Mouse (Mus musculus) embryonic facial prominence, embryonic 15.5 days (tissue): ENCODE data around the gene Pim3. TPM values are rescaled to one million over a fixed set of nuclear protein-coding genes. Genes with fewer than 3 reads are reported as not detected.

Source experiments
- ATAC-seq: fragments of 200-750 bp; cut with Nextera tagmentation; 2 replicates; pipeline ENCODE4 v1.8.0; 2017; ENCODE audit warnings: low read depth, moderate TSS enrichment; ENCODE audit not compliant: insufficient number of reproducible peaks, low FRiP score, low TSS enrichment
- H3K27ac ChIP-seq: fragments of 300-500 bp; sonication (generic); replicated peaks from 2 replicates; pipeline ENCODE4 v1.5.1; 2015; ENCODE audit warnings: mild to moderate bottlenecking, inconsistent platforms
- H3K27me3 ChIP-seq: fragments of 300-500 bp; sonication (generic); 2 replicates; pipeline ENCODE4 v1.6.1; 2015; ENCODE audit warnings: inconsistent platforms
- H3K36me3 ChIP-seq: fragments of 300-500 bp; sonication (generic); 2 replicates; pipeline ENCODE4 v1.6.1; 2015; ENCODE audit warnings: mild to moderate bottlenecking, inconsistent platforms
- H3K4me1 ChIP-seq: fragments of 300-500 bp; sonication (generic); 2 replicates; pipeline ENCODE4 v1.6.1; 2015; ENCODE audit warnings: inconsistent platforms
- H3K4me2 ChIP-seq: fragments of 300-500 bp; sonication (generic); replicated peaks from 2 replicates; pipeline ENCODE4 v1.6.1; 2015; ENCODE audit warnings: mild to moderate bottlenecking, inconsistent platforms
- H3K4me3 ChIP-seq: fragments of 300-500 bp; sonication (generic); replicated peaks from 2 replicates; pipeline ENCODE4 v1.5.1; 2015; ENCODE audit warnings: mild to moderate bottlenecking, inconsistent platforms
- H3K9ac ChIP-seq: fragments of 300-500 bp; sonication (generic); 2 replicates; pipeline ENCODE4 v1.6.1; 2015; ENCODE audit warnings: inconsistent platforms
- H3K9me3 ChIP-seq: fragments of 300-500 bp; sonication (generic); replicated peaks from 2 replicates; pipeline ENCODE4 v1.6.1; 2016; ENCODE audit warnings: inconsistent platforms
- WGBS: fragments of 180-500 bp; shearing (Covaris S2); methylation state at CpG from one replicate; pipeline ENCODE4 v1.1.7; 2015; 5-methylcytosine and 5-hydroxymethylcytosine counted together
- polyA plus RNA-seq: library from polyadenylated mRNA; unstranded; fragments of >200 nt; fragmentation: Nextera tagmentation; extraction: Ambion mirVana; gene quantifications from 2 replicates; pipeline ENCODE4 v1.2.1, GENCODE M21; 2015

Pim3 gene
- polyA plus RNA-seq, 1 experiment from 2014 or later = 64.8 TPM

GRCm38 (mm10) chr15:88851076-88851475 is 10.9 kb upstream of the Pim3 start:
- H3K9ac ChIP-seq = no peak overlapping the region
- H3K36me3 ChIP-seq = no peaks in the 10 kb centered on the region
- no peak overlapping the region for H3K4me3 ChIP-seq
- WGBS = 30% methylated on average over 3 of the region's 3 CpGs
- 0 out of 2 replicates have a peak overlapping the region, but pooled peaks have one; percentile 51 for H3K27ac ChIP-seq
- no peak overlapping the region for H3K4me2 ChIP-seq
- no peaks in the 10 kb centered on the region for H3K27me3 ChIP-seq
- H3K4me1 ChIP-seq = peaks cover 48% of the 10 kb centered on the region
- no peaks in the 10 kb centered on the region for H3K9me3 ChIP-seq
- ATAC-seq = no peak

- Histone ChIP-seq H3K4me2 (no peak overlapping the region), H3K4me1 (peaks cover 48% of the 10 kb centered on the region), H3K27me3 (no peaks in the 10 kb centered on the region), H3K9ac (no peak overlapping the region), H3K36me3 (no peaks in the 10 kb centered on the region), H3K4me3 (no peak overlapping the region), H3K27ac (peak overlapping the region; percentile 52), H3K9me3 (no peaks in the 10 kb centered on the region)
- 0 out of 2 replicates have a peak, but pooled peaks have one; percentile 32 for ATAC-seq
- 65% methylated on average over 10 of the region's 10 CpGs for WGBS
Measured at GRCm38 (mm10) chr15:88851507-88852149, 10.4 kb upstream of the Pim3 start.

- Histone ChIP-seq H3K9me3 (no peaks in the 10 kb centered on the region), H3K4me3 (no peak overlapping the region), H3K4me2 (no peak overlapping the region), H3K9ac (no peak overlapping the region), H3K36me3 (no peaks in the 10 kb centered on the region), H3K4me1 (peaks cover 48% of the 10 kb centered on the region), H3K27ac (no peak overlapping the region), H3K27me3 (no peaks in the 10 kb centered on the region)
- 80% methylated on average over 9 of the region's 9 CpGs for WGBS
- no peak for ATAC-seq
Measured at GRCm38 (mm10) chr15:88853106-88853505, 8.9 kb upstream of the Pim3 start.

- Histone ChIP-seq H3K4me3 (no peak overlapping the region), H3K4me2 (no peak overlapping the region), H3K4me1 (peaks cover 53% of the 10 kb centered on the region), H3K9me3 (no peaks in the 10 kb centered on the region), H3K36me3 (no peaks in the 10 kb centered on the region), H3K27me3 (no peaks in the 10 kb centered on the region), H3K9ac (no peak overlapping the region), H3K27ac (no peak overlapping the region)
- no peak for ATAC-seq
- WGBS = 42% methylated on average over 6 of the region's 6 CpGs
Measured at GRCm38 (mm10) chr15:88854119-88854968, 7.6 kb upstream of the Pim3 start.

- H3K27ac ChIP-seq = no peak overlapping the region
- H3K9me3 ChIP-seq = no peaks in the 10 kb centered on the region
- H3K9ac ChIP-seq = no peak overlapping the region
- peaks cover 49% of the 10 kb centered on the region for H3K4me1 ChIP-seq
- H3K27me3 ChIP-seq = no peaks in the 10 kb centered on the region
- H3K4me2 ChIP-seq = no peak overlapping the region
- H3K4me3 ChIP-seq = no peak overlapping the region
- H3K36me3 ChIP-seq = no peaks in the 10 kb centered on the region
- WGBS = 62% methylated on average over 15 of the region's 15 CpGs
- ATAC-seq = no peak
Measured at GRCm38 (mm10) chr15:88854969-88855830, 6.8 kb upstream of the Pim3 start.

GRCm38 (mm10) chr15:88855896-88856417 is 6.0 kb upstream of the Pim3 start:
- H3K9me3 ChIP-seq = no peaks in the 10 kb centered on the region
- WGBS = 62% methylated on average over 6 of the region's 6 CpGs
- H3K4me2 ChIP-seq = no peak overlapping the region
- no peaks in the 10 kb centered on the region for H3K36me3 ChIP-seq
- no peak for ATAC-seq
- H3K27ac ChIP-seq = no peak overlapping the region
- no peak overlapping the region for H3K4me3 ChIP-seq
- H3K4me1 ChIP-seq = peaks cover 41% of the 10 kb centered on the region
- no peak overlapping the region for H3K9ac ChIP-seq
- H3K27me3 ChIP-seq = no peaks in the 10 kb centered on the region

GRCm38 (mm10) chr15:88856613-88857012 is 5.4 kb upstream of the Pim3 start:
- Histone ChIP-seq H3K36me3 (no peaks in the 10 kb centered on the region), H3K4me2 (no peak overlapping the region), H3K27me3 (no peaks in the 10 kb centered on the region), H3K4me1 (peaks cover 41% of the 10 kb centered on the region), H3K27ac (no peak overlapping the region), H3K9me3 (no peaks in the 10 kb centered on the region), H3K9ac (no peak overlapping the region), H3K4me3 (no peak overlapping the region)
- 84% methylated on average over 5 of the region's 5 CpGs for WGBS
- no peak for ATAC-seq

GRCm38 (mm10) chr15:88857361-88857760 is 4.6 kb upstream of the Pim3 start:
- ATAC-seq = no peak
- no peak overlapping the region for H3K9ac ChIP-seq
- WGBS = 90% methylated on average over 7 of the region's 7 CpGs
- H3K9me3 ChIP-seq = no peaks in the 10 kb centered on the region
- H3K4me2 ChIP-seq = no peak overlapping the region
- peaks cover 37% of the 10 kb centered on the region for H3K4me1 ChIP-seq
- H3K36me3 ChIP-seq = no peaks in the 10 kb centered on the region
- H3K4me3 ChIP-seq = no peak overlapping the region
- H3K27ac ChIP-seq = no peak overlapping the region
- H3K27me3 ChIP-seq = no peaks in the 10 kb centered on the region

GRCm38 (mm10) chr15:88858141-88858541 is 3.8 kb upstream of the Pim3 start:
- Histone ChIP-seq H3K36me3 (no peaks in the 10 kb centered on the region), H3K4me1 (peaks cover 32% of the 10 kb centered on the region), H3K4me3 (no peak overlapping the region), H3K27ac (no peak overlapping the region), H3K9ac (no peak overlapping the region), H3K4me2 (no peak overlapping the region), H3K9me3 (no peaks in the 10 kb centered on the region), H3K27me3 (no peaks in the 10 kb centered on the region)
- 71% methylated on average over 3 of the region's 3 CpGs for WGBS
- ATAC-seq = no peak

GRCm38 (mm10) chr15:88858707-88859106 is 3.3 kb upstream of the Pim3 start:
- H3K36me3 ChIP-seq = no peaks in the 10 kb centered on the region
- WGBS = 86% methylated on average over 2 of the region's 2 CpGs
- no peak overlapping the region for H3K4me2 ChIP-seq
- H3K9me3 ChIP-seq = no peaks in the 10 kb centered on the region
- no peak overlapping the region for H3K4me3 ChIP-seq
- ATAC-seq = no peak
- no peak overlapping the region for H3K27ac ChIP-seq
- H3K9ac ChIP-seq = no peak overlapping the region
- no peaks in the 10 kb centered on the region for H3K27me3 ChIP-seq
- peaks cover 32% of the 10 kb centered on the region for H3K4me1 ChIP-seq
